Mouse (Mus musculus): ENCODE results near the gene Nkap. TPM values are rescaled to one million over a fixed set of nuclear protein-coding genes. Genes with fewer than 3 reads are reported as not detected.
"Not testable (repeated sequence)": the region's sequence is repeated elsewhere in the genome, so short reads cannot be mapped to it uniquely, and the experiment has no call there.

Gene Nkap
- polyA plus RNA-seq, 1 experiment: 1.3 TPM

GRCm38 (mm10) chrX:37110193-37110880 lies 16.3 kb upstream of the Nkap start, which contains the start of gene Upf3b:
Gene Upf3b (minus strand): TSS chrX:37110322.
- Histone ChIP-seq H3K36me3 (ENCODE audit: control insufficient read depth, insufficient read depth, low read length) (no peaks in the 10 kb centered on the region), H3K27ac (ENCODE audit: insufficient read depth, low read length) (peak within 1 kb of the TSS; percentile 85), H3K4me3 (ENCODE audit: extremely low read depth, insufficient read depth, insufficient read length) (peak within 1 kb of the TSS; percentile 60), H3K4me1 (ENCODE audit: control insufficient read depth, insufficient read depth, insufficient read length) (peaks cover 2% of the 10 kb centered on the region; the same call in 1 of the 2 replicates), H3K27me3 (ENCODE audit: control insufficient read depth, insufficient read depth, low read length) (no peaks in the 10 kb centered on the region)
- TF ChIP-seq CTCF (IDR thresholded peaks at IDR 0.05; ENCODE audit: extremely low read depth, insufficient read depth, insufficient read length, insufficient replicate concordance) (no peak), POLR2A (IDR thresholded peaks at IDR 0.05; ENCODE audit: low read depth, low read length) (no peak)
- 24% methylated on average over 30 of the region's 30 CpGs for WGBS
- DNase-seq (ENCODE audit: low read depth in 1 of 2, low spot score in 2 of 2): peak; percentile 88 to 95

GRCm38 (mm10) chrX:37110881-37111193 lies 15.8 kb upstream of the Nkap start:
- TF ChIP-seq POLR2A (IDR thresholded peaks at IDR 0.05; ENCODE audit: low read depth, low read length) (no peak), CTCF (IDR thresholded peaks at IDR 0.05; ENCODE audit: extremely low read depth, insufficient read depth, insufficient read length, insufficient replicate concordance) (no peak)
- Histone ChIP-seq H3K27me3 (ENCODE audit: control insufficient read depth, insufficient read depth, low read length) (no peaks in the 10 kb centered on the region), H3K27ac (ENCODE audit: insufficient read depth, low read length) (no peak overlapping the region), H3K36me3 (ENCODE audit: control insufficient read depth, insufficient read depth, low read length) (no peaks in the 10 kb centered on the region), H3K4me3 (ENCODE audit: extremely low read depth, insufficient read depth, insufficient read length) (no peak overlapping the region), H3K4me1 (ENCODE audit: control insufficient read depth, insufficient read depth, insufficient read length) (peaks cover 4% of the 10 kb centered on the region; the same call in 1 of the 2 replicates)
- WGBS: 81% methylated on average over 4 of the region's 4 CpGs
- no peak for DNase-seq (ENCODE audit: low read depth in 1 of 2, low spot score in 2 of 2)

GRCm38 (mm10) chrX:37117085-37117484 lies 9.5 kb upstream of the Nkap start:
- TF ChIP-seq POLR2A (IDR thresholded peaks at IDR 0.05; ENCODE audit: low read depth, low read length) (no peak), CTCF (IDR thresholded peaks at IDR 0.05; ENCODE audit: extremely low read depth, insufficient read depth, insufficient read length, insufficient replicate concordance) (no peak)
- Histone ChIP-seq H3K36me3 (ENCODE audit: control insufficient read depth, insufficient read depth, low read length) (no peaks in the 10 kb centered on the region), H3K27me3 (ENCODE audit: control insufficient read depth, insufficient read depth, low read length) (no peaks in the 10 kb centered on the region), H3K4me3 (ENCODE audit: extremely low read depth, insufficient read depth, insufficient read length) (no peak overlapping the region), H3K4me1 (ENCODE audit: control insufficient read depth, insufficient read depth, insufficient read length) (peaks cover 4% of the 10 kb centered on the region; the same call in 1 of the 2 replicates), H3K27ac (ENCODE audit: insufficient read depth, low read length) (no peak overlapping the region)
- whole genome bisulfite sequencing: no CpG with 5 or more reads among the region's 5 CpGs
- DNase-seq (ENCODE audit: low read depth in 1 of 2, low spot score in 2 of 2): no peak

- no peak for DNase-seq (ENCODE audit: low read depth in 1 of 2, low spot score in 2 of 2)
- no peak overlapping the region for H3K27ac ChIP-seq (ENCODE audit: insufficient read depth, low read length)
- no peak for TF ChIP-seq CTCF (IDR thresholded peaks at IDR 0.05; ENCODE audit: extremely low read depth, insufficient read depth, insufficient read length, insufficient replicate concordance)
- TF ChIP-seq POLR2A (IDR thresholded peaks at IDR 0.05; ENCODE audit: low read depth, low read length): no peak
These were observed 7.0 kb upstream of the Nkap start for GRCm38 (mm10) chrX:37119585-37119984.

GRCm38 (mm10) chrX:37120212-37120611 lies 6.4 kb upstream of the Nkap start:
- Histone ChIP-seq H3K36me3 (ENCODE audit: control insufficient read depth, insufficient read depth, low read length) (no peaks in the 10 kb centered on the region), H3K4me3 (ENCODE audit: extremely low read depth, insufficient read depth, insufficient read length) (no peak overlapping the region), H3K4me1 (ENCODE audit: control insufficient read depth, insufficient read depth, insufficient read length) (peaks cover 4% of the 10 kb centered on the region; the same call in 1 of the 2 replicates), H3K27ac (ENCODE audit: insufficient read depth, low read length) (no peak overlapping the region), H3K27me3 (ENCODE audit: control insufficient read depth, insufficient read depth, low read length) (no peaks in the 10 kb centered on the region)
- 50% methylated on average over 5 of the region's 5 CpGs for WGBS
- TF ChIP-seq POLR2A (IDR thresholded peaks at IDR 0.05; ENCODE audit: low read depth, low read length): no peak
- no peak for DNase-seq (ENCODE audit: low read depth in 1 of 2, low spot score in 2 of 2)

More at GRCm38 (mm10) chrX:37119585-37119984, 7.0 kb upstream of the Nkap start:
- Histone ChIP-seq H3K27me3 (ENCODE audit: control insufficient read depth, insufficient read depth, low read length) (no peaks in the 10 kb centered on the region), H3K4me3 (ENCODE audit: extremely low read depth, insufficient read depth, insufficient read length) (no peak overlapping the region), H3K36me3 (ENCODE audit: control insufficient read depth, insufficient read depth, low read length) (no peaks in the 10 kb centered on the region), H3K4me1 (ENCODE audit: control insufficient read depth, insufficient read depth, insufficient read length) (peaks cover 4% of the 10 kb centered on the region; the same call in 1 of the 2 replicates)
- WGBS: 65% methylated on average over 3 of the region's 3 CpGs

GRCm38 (mm10) chrX:37125511-37125910 lies 1.1 kb upstream of the Nkap start:
- DNase-seq (ENCODE audit: low read depth in 1 of 2, low spot score in 2 of 2): no peak
- WGBS: 94% methylated on average over 7 of the region's 7 CpGs
- no peak for TF ChIP-seq CTCF (IDR thresholded peaks at IDR 0.05; ENCODE audit: extremely low read depth, insufficient read depth, insufficient read length, insufficient replicate concordance)
- TF ChIP-seq POLR2A (IDR thresholded peaks at IDR 0.05; ENCODE audit: low read depth, low read length): no peak
- no peak overlapping the region for H3K4me3 ChIP-seq (ENCODE audit: extremely low read depth, insufficient read depth, insufficient read length)
- H3K4me1 ChIP-seq (ENCODE audit: control insufficient read depth, insufficient read depth, insufficient read length): no peaks in the 10 kb centered on the region; the same call in 1 of the 2 replicates
- H3K36me3 ChIP-seq (ENCODE audit: control insufficient read depth, insufficient read depth, low read length): no peaks in the 10 kb centered on the region
- H3K27me3 ChIP-seq (ENCODE audit: control insufficient read depth, insufficient read depth, low read length): no peaks in the 10 kb centered on the region
- H3K27ac ChIP-seq (ENCODE audit: insufficient read depth, low read length): no peak overlapping the region

- no peak for DNase-seq (ENCODE audit: low read depth in 1 of 2, low spot score in 2 of 2)
These were observed 15.1 kb downstream of the Nkap start for GRCm38 (mm10) chrX:37141732-37142131.

GRCm38 (mm10) chrX:37144498-37144897 lies 17.9 kb downstream of the Nkap start:
- H3K36me3 ChIP-seq (ENCODE audit: control insufficient read depth, insufficient read depth, low read length); H3K4me3 ChIP-seq (ENCODE audit: extremely low read depth, insufficient read depth, insufficient read length): not testable (repeated sequence)
- WGBS: 56% methylated on average over 2 of the region's 4 CpGs

More at GRCm38 (mm10) chrX:37141732-37142131, 15.1 kb downstream of the Nkap start:
- Histone ChIP-seq H3K4me1 (ENCODE audit: control insufficient read depth, insufficient read depth, insufficient read length) (no peaks in the 10 kb centered on the region), H3K4me3 (ENCODE audit: extremely low read depth, insufficient read depth, insufficient read length) (no peak overlapping the region), H3K27me3 (ENCODE audit: control insufficient read depth, insufficient read depth, low read length) (no peaks in the 10 kb centered on the region), H3K36me3 (ENCODE audit: control insufficient read depth, insufficient read depth, low read length) (peaks cover 3% of the 10 kb centered on the region; the same call in 1 of the 2 replicates), H3K27ac (ENCODE audit: insufficient read depth, low read length) (no peak overlapping the region)
- TF ChIP-seq CTCF (IDR thresholded peaks at IDR 0.05; ENCODE audit: extremely low read depth, insufficient read depth, insufficient read length, insufficient replicate concordance): no peak
- TF ChIP-seq POLR2A (IDR thresholded peaks at IDR 0.05; ENCODE audit: low read depth, low read length): no peak
- 69% methylated on average over 3 of the region's 3 CpGs for WGBS

More at GRCm38 (mm10) chrX:37144498-37144897, 17.9 kb downstream of the Nkap start:
- not testable (repeated sequence) for H3K27me3 ChIP-seq (ENCODE audit: control insufficient read depth, insufficient read depth, low read length); H3K4me1 ChIP-seq (ENCODE audit: control insufficient read depth, insufficient read depth, insufficient read length); DNase-seq (ENCODE audit: low read depth in 1 of 2, low spot score in 2 of 2); H3K27ac ChIP-seq (ENCODE audit: insufficient read depth, low read length)
